Mouse (Mus musculus): ENCODE results near the gene Slc39a12.

The Slc39a12 gene

DNA sequence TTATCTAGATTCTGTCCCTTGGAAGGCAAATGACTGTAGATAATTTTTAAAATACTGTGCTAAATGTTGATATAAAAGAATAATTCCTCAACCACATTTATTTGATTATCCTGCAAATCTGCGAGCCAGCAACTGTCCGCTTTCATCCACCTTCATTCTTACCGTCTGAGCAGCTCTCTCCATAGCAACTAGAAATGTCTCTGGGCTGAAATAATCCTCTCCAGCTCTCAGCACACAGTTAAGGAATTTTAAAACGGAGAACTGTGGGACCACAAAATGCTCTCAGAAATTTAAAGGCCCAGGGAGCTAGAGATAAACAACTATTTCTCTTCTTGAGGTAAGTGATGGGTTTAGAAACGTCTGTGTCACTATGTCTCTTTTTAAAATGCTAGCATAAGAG lies at the start of gene Slc39a12:
Slc39a12 (plus strand) TSS at position 155 of the 400 bp plus-strand sequence.
- in situ Hi-C loops (cut with MboI; ENCODE audit: low pct_unique_long_range_greater_than_20kb in 1 of 2, low sequenced_read_pairs in 2 of 2, unreplicated experiment in 1 of 2): no loop called here

DNA sequence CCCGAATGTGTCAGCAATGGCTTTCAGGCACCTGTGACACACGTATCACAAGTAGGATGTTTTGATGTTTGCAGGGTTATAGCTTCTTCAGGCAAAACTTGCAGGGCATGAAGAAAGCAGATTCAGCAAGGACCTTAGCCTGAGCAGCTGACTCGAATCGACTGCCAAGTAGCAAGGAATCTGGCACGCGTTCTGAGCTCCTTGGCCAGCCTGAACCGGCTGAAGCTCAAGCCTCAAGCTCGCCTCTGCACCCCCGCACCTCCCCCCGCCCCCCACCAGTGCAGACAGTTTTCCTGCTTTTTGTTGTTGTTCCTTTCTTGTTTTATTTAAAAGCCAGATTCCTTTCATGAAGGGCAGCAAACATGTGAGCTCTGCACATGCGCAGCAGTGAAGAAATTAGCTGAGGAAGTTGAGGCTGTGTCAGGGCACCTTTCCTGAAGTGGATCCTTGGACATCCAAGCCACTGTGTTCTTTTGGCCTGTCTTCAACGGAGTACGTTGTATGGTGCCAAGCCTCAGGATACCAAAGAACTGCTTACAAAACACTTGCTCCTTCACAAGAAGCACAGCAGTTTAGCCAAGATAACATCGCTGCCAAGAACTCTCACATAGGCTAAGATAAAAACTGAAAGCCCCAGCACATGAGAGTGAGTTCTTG lies 46.3 kb upstream of the Slc39a12 start:
- in situ Hi-C loops (cut with MboI; ENCODE audit: low pct_unique_long_range_greater_than_20kb in 1 of 2, low sequenced_read_pairs in 2 of 2, unreplicated experiment in 1 of 2): no loop called here

DNA sequence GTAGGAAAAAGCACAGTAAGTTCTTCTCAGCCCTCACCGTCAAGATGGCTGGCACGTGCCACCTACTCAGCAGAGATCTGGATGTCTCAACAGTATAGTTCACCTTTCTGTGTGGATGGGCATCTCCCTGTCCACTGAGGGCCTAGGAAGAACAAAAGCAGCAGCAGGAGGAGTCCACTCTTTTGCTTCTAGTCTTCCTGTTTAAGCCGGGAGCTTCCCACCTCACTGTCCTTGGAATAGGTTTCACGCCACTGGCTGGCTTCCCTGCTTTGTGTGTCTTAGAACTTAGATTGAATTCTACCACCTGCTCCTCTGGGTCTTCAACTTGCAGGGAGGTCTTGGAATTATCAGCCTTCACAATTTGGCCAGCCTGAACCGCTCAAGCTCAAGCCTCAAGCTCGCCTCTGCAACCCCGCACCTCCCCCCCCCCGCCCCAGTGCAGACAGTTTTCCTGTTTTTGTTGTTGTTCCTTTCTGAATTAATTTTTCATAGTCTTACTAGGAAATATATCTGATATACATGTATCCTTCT lies 45.7 kb upstream of the Slc39a12 start:
- in situ Hi-C loops (cut with MboI; ENCODE audit: low pct_unique_long_range_greater_than_20kb in 1 of 2, low sequenced_read_pairs in 2 of 2, unreplicated experiment in 1 of 2): no loop called here

DNA sequence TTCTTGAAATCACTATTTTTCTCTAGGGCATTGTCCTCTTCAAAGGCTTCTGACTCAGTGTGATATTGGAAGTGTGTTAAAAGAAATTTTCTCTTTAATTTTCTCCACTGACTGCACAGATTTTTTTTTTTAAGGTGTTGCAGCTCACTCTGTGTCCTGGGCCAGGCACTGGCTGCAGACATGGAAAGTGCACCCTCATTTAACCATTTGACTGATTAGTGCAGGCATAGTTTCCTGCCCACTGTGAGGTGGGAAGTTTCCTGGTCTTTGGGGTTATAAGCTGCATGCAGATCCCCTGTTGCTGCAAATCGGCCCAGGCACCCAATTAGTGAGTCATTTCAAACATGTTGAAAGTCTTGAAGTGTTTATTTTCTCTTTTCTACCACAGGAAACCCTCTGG lies 740 bp downstream of the Slc39a12 start:
- in situ Hi-C loops (cut with MboI; ENCODE audit: low pct_unique_long_range_greater_than_20kb in 1 of 2, low sequenced_read_pairs in 2 of 2, unreplicated experiment in 1 of 2): no loop called here

DNA sequence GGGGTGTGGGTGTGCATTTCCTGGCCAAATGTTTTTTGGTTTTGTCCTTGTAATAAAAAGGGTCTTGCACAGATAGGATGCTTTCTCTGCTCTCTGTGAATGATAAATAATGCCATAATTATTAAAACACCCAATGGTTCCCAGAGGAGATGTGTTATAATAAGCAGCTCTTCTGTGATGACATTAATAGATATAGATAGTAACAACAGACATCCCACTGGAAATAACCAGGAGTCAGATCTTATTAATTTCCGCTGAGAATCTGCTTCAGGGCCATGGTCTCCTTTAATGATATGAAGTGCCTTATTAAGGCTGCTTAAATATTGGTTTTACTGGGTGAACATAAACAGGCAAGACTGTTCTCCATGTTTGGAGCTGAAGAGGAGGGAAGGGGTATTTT lies 2.8 kb downstream of the Slc39a12 start:
- in situ Hi-C loops (cut with MboI; ENCODE audit: low pct_unique_long_range_greater_than_20kb in 1 of 2, low sequenced_read_pairs in 2 of 2, unreplicated experiment in 1 of 2): no loop called here

DNA sequence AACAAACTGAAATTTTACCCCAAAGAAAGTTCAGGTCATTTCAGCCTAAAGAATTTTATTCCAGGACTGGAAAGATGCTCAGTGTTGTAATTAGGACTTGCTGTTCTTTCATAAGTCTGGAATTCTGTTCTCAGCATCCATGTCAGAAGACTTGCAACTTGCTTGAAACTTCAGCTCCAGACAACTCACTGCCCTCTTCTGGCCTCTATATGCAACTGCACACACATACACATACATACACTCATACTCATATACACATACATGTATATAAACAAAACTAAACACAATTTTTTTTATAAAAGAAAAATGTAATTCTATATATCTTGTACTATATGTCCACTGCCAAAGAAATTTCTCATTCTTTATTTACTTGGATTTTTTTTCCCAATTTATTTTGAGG lies 14.9 kb downstream of the Slc39a12 start:
- in situ Hi-C loops (cut with MboI; ENCODE audit: low pct_unique_long_range_greater_than_20kb in 1 of 2, low sequenced_read_pairs in 2 of 2, unreplicated experiment in 1 of 2): no loop called here

DNA sequence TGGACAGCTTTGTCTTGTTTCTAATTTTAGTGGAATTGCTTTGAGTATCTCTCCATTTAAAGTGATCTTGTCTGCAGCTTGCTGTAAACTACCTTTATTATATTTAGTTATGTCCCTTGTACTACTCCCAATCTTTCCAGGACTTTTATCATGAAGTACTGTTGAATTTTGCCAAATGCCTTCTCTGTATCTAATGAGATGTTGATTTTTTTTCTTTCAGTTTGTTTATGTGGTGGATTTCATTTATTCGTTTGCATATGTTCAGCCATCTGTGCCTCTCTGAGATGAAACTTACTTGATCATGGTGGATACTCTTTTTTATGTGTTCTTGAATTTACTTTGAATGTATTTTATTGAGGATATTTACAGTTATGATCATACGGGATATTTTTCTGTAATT lies 40.9 kb downstream of the Slc39a12 start:
- in situ Hi-C loops (cut with MboI; ENCODE audit: low pct_unique_long_range_greater_than_20kb in 1 of 2, low sequenced_read_pairs in 2 of 2, unreplicated experiment in 1 of 2): no loop called here

DNA sequence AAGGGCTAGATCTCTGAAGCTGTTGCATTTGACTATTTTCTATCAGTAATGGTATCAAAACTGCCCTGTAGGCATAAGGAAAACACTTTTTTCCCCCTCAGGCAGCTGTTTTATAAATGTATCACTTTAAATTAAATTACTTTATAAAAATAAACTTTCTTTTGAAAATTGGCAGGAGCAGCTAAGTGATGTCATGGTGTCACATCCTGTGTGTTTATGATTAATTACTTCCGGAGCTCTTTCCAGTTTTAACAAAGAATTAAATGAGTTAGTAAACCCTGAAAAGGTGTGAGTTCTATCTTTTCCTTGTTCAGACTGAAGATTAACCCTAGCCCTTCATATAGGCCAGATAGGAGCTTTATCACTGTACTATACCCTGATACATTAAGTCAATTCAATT lies 59.2 kb downstream of the Slc39a12 start:
- in situ Hi-C loops (cut with MboI; ENCODE audit: low pct_unique_long_range_greater_than_20kb in 1 of 2, low sequenced_read_pairs in 2 of 2, unreplicated experiment in 1 of 2): no loop called here

DNA sequence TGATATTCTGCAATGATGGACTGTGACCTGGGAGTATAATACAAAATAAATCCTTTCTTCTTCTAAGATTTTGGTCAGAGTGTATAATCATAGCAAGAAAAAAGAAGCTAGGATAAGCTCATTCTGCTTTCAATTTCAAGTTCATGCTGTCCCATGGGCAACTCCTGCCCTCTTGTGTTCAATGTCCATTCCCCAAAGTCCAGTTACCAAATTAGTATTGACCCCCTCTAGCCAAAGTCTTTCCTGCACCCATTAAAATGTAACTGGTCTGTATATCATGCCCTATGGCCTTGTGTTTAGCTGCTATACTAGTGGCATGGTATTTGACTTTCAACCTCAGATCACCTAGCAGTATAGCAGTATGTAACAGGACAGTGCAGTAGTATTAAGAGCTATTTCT lies 62.8 kb downstream of the Slc39a12 start:
- in situ Hi-C loops (cut with MboI; ENCODE audit: low pct_unique_long_range_greater_than_20kb in 1 of 2, low sequenced_read_pairs in 2 of 2, unreplicated experiment in 1 of 2): no loop called here

DNA sequence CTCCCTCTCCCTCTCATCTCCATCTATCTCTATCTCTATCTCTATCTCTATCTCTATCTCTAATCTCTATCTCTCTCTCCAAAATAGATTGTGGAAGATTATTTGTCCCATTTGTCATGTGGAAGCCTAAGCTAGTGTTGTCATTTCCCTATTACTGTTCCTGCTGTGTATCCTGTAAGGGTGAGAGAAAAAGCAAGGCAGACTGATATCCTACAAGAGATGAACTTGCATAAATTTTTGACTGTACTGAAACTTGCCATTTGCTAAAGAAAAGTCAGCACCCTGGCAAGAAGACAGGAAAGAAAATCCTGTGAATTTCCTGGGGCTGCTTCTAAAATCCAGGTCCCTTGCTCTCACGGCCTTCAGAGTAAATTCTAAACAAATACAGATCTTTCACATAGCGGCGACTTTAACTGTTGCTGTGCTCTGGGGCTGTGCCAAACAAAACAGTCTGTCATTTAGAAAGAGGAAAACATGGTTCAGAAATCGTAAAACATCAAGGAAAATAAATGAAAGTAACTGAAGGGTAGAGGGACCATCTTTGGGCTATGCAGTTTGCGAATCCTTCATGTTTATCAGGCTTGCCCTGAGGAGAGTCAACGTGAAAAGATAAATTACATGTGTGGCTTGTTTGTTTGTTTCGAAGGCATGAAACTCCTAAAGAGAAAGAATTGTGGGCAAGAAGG lies 67.0 kb downstream of the Slc39a12 start:
- in situ Hi-C loops (cut with MboI; ENCODE audit: low pct_unique_long_range_greater_than_20kb in 1 of 2, low sequenced_read_pairs in 2 of 2, unreplicated experiment in 1 of 2): no loop called here

DNA sequence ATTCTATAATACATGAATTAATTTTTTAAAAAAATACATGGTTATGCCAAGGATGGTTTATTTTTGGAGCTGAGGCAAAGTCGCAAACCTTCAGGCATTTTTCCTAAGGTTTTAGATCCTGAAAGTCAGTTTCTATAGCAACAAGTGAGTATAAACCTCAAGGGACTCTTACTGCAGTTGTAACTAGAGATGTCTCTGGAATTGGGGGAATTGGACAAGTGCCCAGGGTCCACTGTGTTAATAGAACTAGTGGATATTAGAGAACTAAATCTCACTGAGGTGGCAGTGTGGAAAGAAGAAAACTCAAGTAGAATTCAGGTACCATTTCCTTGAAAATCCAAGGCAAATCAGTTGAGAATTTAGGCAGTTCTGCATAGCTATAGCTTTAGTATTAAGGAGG lies 76.3 kb downstream of the Slc39a12 start:
- in situ Hi-C loops (cut with MboI; ENCODE audit: low pct_unique_long_range_greater_than_20kb in 1 of 2, low sequenced_read_pairs in 2 of 2, unreplicated experiment in 1 of 2): no loop called here

DNA sequence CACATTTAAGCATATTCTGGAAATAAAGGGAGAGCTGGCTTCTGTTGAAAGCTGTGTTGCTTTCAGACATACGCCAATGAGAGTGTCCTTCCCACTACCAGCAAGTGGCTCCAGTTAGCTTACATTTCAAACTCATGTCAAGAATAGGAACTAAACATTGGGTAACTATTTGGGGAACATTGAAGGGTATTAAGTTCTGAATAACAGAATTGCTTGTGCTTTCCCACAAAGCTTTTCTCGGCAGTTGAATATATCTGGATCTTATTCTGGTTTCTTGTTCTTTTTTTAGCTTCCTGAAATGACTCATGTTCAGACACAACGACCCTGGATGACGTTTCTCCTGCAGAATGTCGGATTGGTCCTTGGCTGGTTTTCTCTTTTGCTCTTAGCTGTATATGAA lies 106.0 kb downstream of the Slc39a12 start:
- in situ Hi-C loops (cut with MboI; ENCODE audit: low pct_unique_long_range_greater_than_20kb in 1 of 2, low sequenced_read_pairs in 2 of 2, unreplicated experiment in 1 of 2): no loop called here

DNA sequence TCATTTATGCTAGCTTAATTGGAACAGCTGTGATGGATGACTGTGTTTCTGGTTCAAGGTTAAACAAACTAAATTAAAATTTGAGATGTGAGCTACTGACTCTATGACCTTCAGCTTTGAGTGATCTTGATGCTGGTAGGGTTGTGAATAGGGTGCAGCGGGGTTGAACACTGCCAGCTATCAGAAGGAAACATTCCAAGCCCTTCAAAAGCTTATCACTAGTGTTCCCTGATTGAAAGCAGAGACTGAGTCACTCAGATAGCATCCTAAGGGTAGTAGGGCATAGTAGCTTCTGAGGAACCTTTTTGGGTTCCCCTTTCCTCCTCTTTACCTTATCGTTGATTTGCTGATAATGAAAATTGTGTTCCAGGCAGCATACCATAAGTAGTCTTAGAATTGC lies 108.0 kb downstream of the Slc39a12 start:
- in situ Hi-C loops (cut with MboI; ENCODE audit: low pct_unique_long_range_greater_than_20kb in 1 of 2, low sequenced_read_pairs in 2 of 2, unreplicated experiment in 1 of 2): no loop called here

DNA sequence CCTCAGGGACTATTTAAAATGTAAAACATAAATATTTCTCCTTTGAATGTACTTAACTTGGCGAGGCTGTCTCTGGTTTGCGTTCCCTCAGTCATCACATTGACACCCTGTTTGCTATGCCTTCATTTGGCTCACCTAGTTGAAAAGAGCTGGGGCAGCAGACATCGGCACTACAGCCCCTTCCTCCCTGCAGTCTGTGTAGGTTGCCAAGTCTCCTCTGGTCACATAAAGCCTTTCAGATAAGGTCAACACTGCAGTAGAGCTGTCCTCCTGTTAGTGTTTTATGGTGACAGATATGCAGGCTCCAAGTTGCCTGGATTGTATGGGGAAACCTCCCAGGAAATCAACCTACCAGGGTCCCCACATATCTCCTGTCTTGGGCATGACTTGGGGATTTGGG lies 114.4 kb downstream of the Slc39a12 start:
- in situ Hi-C loops (cut with MboI; ENCODE audit: low pct_unique_long_range_greater_than_20kb in 1 of 2, low sequenced_read_pairs in 2 of 2, unreplicated experiment in 1 of 2): no loop called here

DNA sequence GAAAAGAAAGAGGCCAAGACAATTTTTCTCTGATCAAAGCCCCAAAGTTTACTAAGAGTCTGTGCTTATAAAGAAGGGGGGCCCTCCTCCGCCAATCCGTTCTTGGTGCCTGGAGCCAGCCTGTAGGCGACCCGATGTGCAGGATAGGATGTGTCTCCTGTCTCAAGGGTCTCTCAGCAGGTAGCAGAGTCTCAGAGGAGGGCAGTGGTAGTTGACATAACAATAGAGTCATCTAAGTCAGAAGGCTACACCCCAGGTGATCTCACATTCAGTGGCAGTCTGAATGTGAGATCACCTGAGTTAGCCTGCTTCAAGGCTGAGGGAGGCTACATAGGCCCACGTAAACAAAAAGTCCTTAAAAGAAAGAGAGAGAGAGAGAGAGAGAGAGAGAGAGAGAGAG lies 130.1 kb downstream of the Slc39a12 start:
- in situ Hi-C loops (cut with MboI; ENCODE audit: low pct_unique_long_range_greater_than_20kb in 1 of 2, low sequenced_read_pairs in 2 of 2, unreplicated experiment in 1 of 2): no loop called here

DNA sequence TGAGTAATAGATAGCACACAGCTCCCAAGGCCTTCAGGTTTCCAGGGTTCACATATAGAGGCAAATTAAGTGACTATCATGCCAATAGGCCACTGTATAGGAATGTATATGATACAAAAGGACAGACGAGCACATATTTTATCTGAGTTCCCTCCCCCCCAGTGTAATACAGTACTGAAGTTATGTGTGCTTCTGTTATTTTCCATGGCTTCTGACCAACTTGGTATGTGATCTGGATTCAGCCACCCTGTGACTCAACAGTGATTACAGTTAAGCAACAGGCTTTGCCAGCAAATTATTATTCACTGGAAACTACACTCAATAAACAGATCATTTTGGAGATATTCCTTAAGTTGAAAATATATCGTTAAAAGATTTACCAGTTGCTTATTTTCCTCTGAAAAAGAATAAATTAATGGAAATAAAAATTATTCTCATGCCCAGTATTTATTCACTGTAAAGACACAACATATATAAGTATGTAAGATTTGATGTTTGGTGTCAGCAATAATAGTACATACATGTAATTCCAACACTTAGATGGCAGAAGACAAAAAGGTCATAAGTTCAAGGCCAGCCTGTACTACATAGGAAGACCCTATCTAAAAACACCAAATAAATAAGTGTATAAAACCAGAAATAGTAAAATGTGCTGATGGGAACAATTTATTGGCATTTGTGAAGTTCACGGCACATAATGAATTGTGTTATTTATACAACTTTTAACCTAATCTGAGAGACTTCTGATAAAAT lies 146.4 kb downstream of the Slc39a12 start:
- in situ Hi-C loops (cut with MboI; ENCODE audit: low pct_unique_long_range_greater_than_20kb in 1 of 2, low sequenced_read_pairs in 2 of 2, unreplicated experiment in 1 of 2): no loop called here

DNA sequence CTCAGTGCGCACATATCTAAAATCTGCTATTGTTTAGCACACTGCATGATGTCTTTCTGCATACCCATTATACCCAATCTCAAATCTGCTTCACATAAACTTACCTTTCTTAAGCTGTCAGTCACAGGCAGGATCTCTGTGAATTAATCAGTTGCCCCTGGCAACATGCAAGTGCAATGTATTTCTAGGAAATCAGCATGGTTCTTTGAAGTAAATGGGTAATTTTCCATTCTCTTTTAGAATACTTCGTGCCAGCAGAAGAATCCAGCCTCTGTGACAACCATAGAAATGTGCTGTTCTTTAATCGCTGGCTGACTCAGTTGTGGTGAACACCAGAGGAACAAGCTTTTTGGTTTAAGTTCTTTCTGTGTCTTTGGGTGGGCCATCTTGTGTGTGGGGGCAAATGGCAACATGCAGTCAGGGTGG lies 147.1 kb downstream of the Slc39a12 start:
- in situ Hi-C loops (cut with MboI; ENCODE audit: low pct_unique_long_range_greater_than_20kb in 1 of 2, low sequenced_read_pairs in 2 of 2, unreplicated experiment in 1 of 2): no loop called here

DNA sequence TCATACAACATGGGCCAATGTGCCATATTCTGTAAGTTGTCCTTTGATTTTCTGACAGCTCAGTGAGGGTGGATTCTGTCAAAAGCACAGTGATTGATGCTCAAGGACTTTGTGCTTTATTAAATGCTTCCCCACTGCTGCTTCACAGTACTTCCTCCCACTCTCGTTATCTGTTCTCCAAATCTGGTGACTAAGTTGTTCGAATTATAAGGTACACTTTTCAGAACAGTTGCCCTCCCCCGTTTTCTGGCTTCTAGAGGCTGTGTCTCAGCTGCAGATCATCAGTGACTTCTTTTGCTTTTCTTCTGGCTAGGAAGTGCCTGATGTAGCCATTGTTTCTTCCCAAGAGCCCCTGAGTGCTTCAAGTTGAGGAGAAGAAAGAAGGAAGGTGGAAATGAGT lies 149.7 kb downstream of the Slc39a12 start:
- in situ Hi-C loops (cut with MboI; ENCODE audit: low pct_unique_long_range_greater_than_20kb in 1 of 2, low sequenced_read_pairs in 2 of 2, unreplicated experiment in 1 of 2): no loop called here

DNA sequence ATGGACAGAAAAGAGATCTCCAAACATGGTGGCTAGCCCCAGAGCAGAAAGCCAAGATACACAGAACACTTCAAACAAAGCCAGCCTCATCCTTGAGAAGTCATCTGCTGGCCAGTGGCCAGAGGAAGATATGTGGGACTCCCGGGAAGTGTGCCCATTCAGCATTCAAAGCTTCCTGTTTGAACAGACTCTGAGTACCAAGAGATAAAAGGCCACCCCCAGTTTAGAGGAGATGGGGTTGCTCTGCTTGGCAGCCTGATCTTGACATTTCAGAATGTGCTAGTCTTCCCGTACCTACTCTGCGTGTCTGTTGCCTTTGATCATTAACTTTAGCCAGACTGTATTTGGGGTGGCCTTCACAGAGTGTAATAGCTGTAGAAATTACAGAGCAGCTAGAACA lies 155.2 kb downstream of the Slc39a12 start:
- in situ Hi-C loops (cut with MboI; ENCODE audit: low pct_unique_long_range_greater_than_20kb in 1 of 2, low sequenced_read_pairs in 2 of 2, unreplicated experiment in 1 of 2): no loop called here
